Mouse (Mus musculus) liver, embryonic 15.5 days (tissue): ENCODE results near the gene Nadsyn1. TPM values are rescaled to one million over a fixed set of nuclear protein-coding genes. Genes with fewer than 3 reads are reported as not detected.

Source experiments
- ATAC-seq: fragments of 200-750 bp; cut with Nextera tagmentation; 2 replicates; pipeline ENCODE4 v1.8.0; 2017; ENCODE audit warnings: moderate number of reproducible peaks, mild to moderate bottlenecking, moderate library complexity; ENCODE audit not compliant: insufficient read depth
- H3K27ac ChIP-seq: fragments of 300-500 bp; sonication (generic); replicated peaks from 2 replicates; pipeline ENCODE4 v1.5.1; 2015; ENCODE audit warnings: mild to moderate bottlenecking, inconsistent platforms
- H3K27me3 ChIP-seq: fragments of 300-500 bp; sonication (generic); 2 replicates; pipeline ENCODE4 v1.6.1; 2015; ENCODE audit warnings: mild to moderate bottlenecking, inconsistent platforms
- H3K36me3 ChIP-seq: fragments of 300-500 bp; sonication (generic); replicated peaks from 2 replicates; pipeline ENCODE4 v1.6.1; 2015; ENCODE audit warnings: moderate library complexity, mild to moderate bottlenecking, inconsistent platforms
- H3K4me1 ChIP-seq: fragments of 300-500 bp; sonication (generic); replicated peaks from 2 replicates; pipeline ENCODE4 v1.6.1; 2015; ENCODE audit warnings: inconsistent platforms
- H3K4me2 ChIP-seq: fragments of 300-500 bp; sonication (generic); 2 replicates; pipeline ENCODE4 v1.6.1; 2015; ENCODE audit warnings: moderate library complexity, mild to moderate bottlenecking, inconsistent platforms
- H3K4me3 ChIP-seq: fragments of 300-500 bp; sonication (generic); replicated peaks from 2 replicates; pipeline ENCODE4 v1.5.1; 2015; ENCODE audit warnings: mild to moderate bottlenecking, inconsistent platforms
- H3K9ac ChIP-seq: fragments of 300-500 bp; sonication (generic); 2 replicates; pipeline ENCODE4 v1.6.1; 2015; ENCODE audit warnings: moderate library complexity, mild to moderate bottlenecking, inconsistent platforms
- H3K9me3 ChIP-seq: fragments of 300-500 bp; sonication (generic); replicated peaks from 2 replicates; pipeline ENCODE4 v1.6.1; 2016; ENCODE audit warnings: inconsistent platforms
- WGBS: fragments of 180-500 bp; shearing (Covaris S2); methylation state at CpG from one replicate; pipeline ENCODE4 v1.1.7; 2015; ENCODE audit warnings: mixed read lengths; ENCODE audit not compliant: insufficient replicate concordance; 5-methylcytosine and 5-hydroxymethylcytosine counted together
- microRNA-seq: library from miRNA; unstranded; fragments of <30 nt; microRNA quantifications from one replicate; pipeline ENCODE4, GENCODE M21; 2016
- polyA plus RNA-seq: library from polyadenylated mRNA; unstranded; fragments of >200 nt; fragmentation: Nextera tagmentation; extraction: Ambion mirVana; gene quantifications from 2 replicates; pipeline ENCODE4 v1.2.1, GENCODE M21; 2015

Gene Nadsyn1
- polyA plus RNA-seq, 1 experiment from 2014 or later = 8.8 TPM

DNA sequence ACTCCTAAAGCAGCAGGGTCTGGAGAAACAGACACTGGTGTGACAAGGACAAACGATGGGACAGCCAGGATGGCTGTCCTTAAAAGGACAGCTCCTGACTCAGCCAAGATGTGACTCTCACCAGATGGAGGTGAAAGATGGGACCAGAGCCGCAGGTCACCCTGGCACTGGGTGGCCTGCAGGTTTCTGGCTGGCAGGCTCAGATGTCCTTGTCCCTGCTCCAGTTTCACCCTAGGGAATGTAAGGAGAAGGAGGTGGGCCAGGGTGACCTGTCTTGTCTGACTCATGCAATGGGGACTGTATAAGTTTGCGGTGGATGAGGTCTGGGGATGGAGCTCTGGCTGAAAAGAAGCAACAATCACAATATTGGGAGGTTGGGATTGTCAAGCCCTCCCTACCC, 70.0 kb downstream of the Nadsyn1 start:
- H3K27ac ChIP-seq = no peak overlapping the region
- no peak overlapping the region for H3K4me2 ChIP-seq
- H3K27me3 ChIP-seq = peaks cover 19% of the 10 kb centered on the region
- no peak for ATAC-seq
- no peaks in the 10 kb centered on the region for H3K36me3 ChIP-seq
- H3K9me3 ChIP-seq = no peaks in the 10 kb centered on the region
- no peak overlapping the region for H3K4me3 ChIP-seq
- 58% methylated on average over 3 of the region's 3 CpGs for WGBS
- H3K4me1 ChIP-seq = peaks cover 21% of the 10 kb centered on the region
- no peak overlapping the region for H3K9ac ChIP-seq

GRCm38 (mm10) chr7:143752056-143752455, 70.6 kb downstream of the Nadsyn1 start:
- Histone ChIP-seq H3K27me3 (peaks cover 14% of the 10 kb centered on the region), H3K4me3 (no peak overlapping the region), H3K9ac (no peak overlapping the region), H3K36me3 (no peaks in the 10 kb centered on the region), H3K27ac (no peak overlapping the region), H3K4me1 (peaks cover 19% of the 10 kb centered on the region), H3K9me3 (no peaks in the 10 kb centered on the region), H3K4me2 (no peak overlapping the region)
- 33% methylated on average over 4 of the region's 4 CpGs for WGBS
- ATAC-seq = no peak

DNA sequence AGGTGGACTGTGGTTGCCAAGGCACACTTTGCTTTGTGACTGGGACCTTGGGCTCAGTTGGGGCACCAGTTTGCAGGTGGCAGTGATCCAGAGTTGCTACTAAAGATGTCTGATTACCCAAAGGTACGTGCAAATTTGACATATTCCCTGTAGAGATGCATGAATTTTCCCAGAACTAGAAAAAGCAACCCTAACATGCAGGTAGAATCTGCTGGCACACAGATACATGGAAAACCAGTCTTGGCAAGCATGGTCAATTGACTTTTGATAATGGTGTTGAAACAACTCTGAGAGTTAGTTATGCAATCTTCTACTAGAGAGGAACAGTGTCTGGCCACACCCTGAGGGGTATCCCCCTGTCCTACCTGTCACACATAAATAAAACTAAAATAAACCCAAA, 71.3 kb downstream of the Nadsyn1 start:
- Histone ChIP-seq H3K4me3 (no peak overlapping the region), H3K36me3 (no peaks in the 10 kb centered on the region), H3K4me2 (no peak overlapping the region), H3K27ac (no peak overlapping the region), H3K9me3 (no peaks in the 10 kb centered on the region), H3K27me3 (peaks cover 12% of the 10 kb centered on the region), H3K9ac (no peak overlapping the region), H3K4me1 (peaks cover 12% of the 10 kb centered on the region; the same call in 1 of the 2 replicates)
- ATAC-seq = no peak
- WGBS = 45% methylated on average over 1 of the region's 1 CpGs

GRCm38 (mm10) chr7:143749045-143749444, 73.6 kb downstream of the Nadsyn1 start:
- no peaks in the 10 kb centered on the region for H3K36me3 ChIP-seq
- no peak for ATAC-seq

GRCm38 (mm10) chr7:143748041-143748868, 74.4 kb downstream of the Nadsyn1 start:
- 4% methylated on average over 16 of the region's 16 CpGs for WGBS
- peaks cover 5% of the 10 kb centered on the region; the same call in 1 of the 2 replicates for H3K4me1 ChIP-seq
- no peak overlapping the region for H3K4me2 ChIP-seq
- H3K9ac ChIP-seq = no peak overlapping the region
- no peak overlapping the region for H3K27ac ChIP-seq
- no peaks in the 10 kb centered on the region for H3K9me3 ChIP-seq
- no peaks in the 10 kb centered on the region for H3K27me3 ChIP-seq
- H3K36me3 ChIP-seq = no peaks in the 10 kb centered on the region
- H3K4me3 ChIP-seq = no peak overlapping the region
- ATAC-seq = no peak

More at GRCm38 (mm10) chr7:143749045-143749444, 73.6 kb downstream of the Nadsyn1 start:
- Histone ChIP-seq H3K27me3 (no peaks in the 10 kb centered on the region), H3K9me3 (no peaks in the 10 kb centered on the region), H3K4me3 (no peak overlapping the region), H3K27ac (no peak overlapping the region), H3K4me1 (peaks cover 5% of the 10 kb centered on the region; the same call in 1 of the 2 replicates), H3K4me2 (no peak overlapping the region), H3K9ac (no peak overlapping the region)
- 54% methylated on average over 3 of the region's 3 CpGs for WGBS

Small RNA genes lying within 50 kb of the gene (microRNA-seq; reads per million reads assigned to microRNA genes)
- gene Gm22064 = not detected

Other genes with a start within 250 kb of the Nadsyn1 start
- gene Cars, start 222.8 kb downstream of the Nadsyn1 start, polyA plus RNA-seq = 53.1 and 60.5 TPM in 2 replicates
- gene Tnfrsf26, start 194.1 kb downstream of the Nadsyn1 start, polyA plus RNA-seq = 1.2 and 1.3 TPM in 2 replicates
- 0.43 and 0.58 TPM in 2 replicates for gene Tnfrsf22, start 173.2 kb downstream of the Nadsyn1 start, polyA plus RNA-seq
- gene Tnfrsf23, start 137.0 kb downstream of the Nadsyn1 start, polyA plus RNA-seq = 0.35 and 0.39 TPM in 2 replicates
- 1.9 and 2.9 TPM in 2 replicates for gene Osbpl5, start 65.9 kb downstream of the Nadsyn1 start, polyA plus RNA-seq
- gene Mrgprg, start 55.9 kb downstream of the Nadsyn1 start, polyA plus RNA-seq = not detected in 2 replicates
- 0.48 and 0.52 TPM in 2 replicates for gene Mrgpre, start 38.3 kb downstream of the Nadsyn1 start, polyA plus RNA-seq
- gene Dhcr7, start 296 bp upstream of the Nadsyn1 start, polyA plus RNA-seq = 57.2 and 66.0 TPM in 2 replicates
- gene Gm498, start 44.0 kb upstream of the Nadsyn1 start, polyA plus RNA-seq = not detected in 2 replicates
- gene Shank2, start 179.1 kb upstream of the Nadsyn1 start, polyA plus RNA-seq = 0.54 and 0.66 TPM in 2 replicates